Mouse (Mus musculus): ENCODE data around the gene Gm10251.
"Not testable (repeated sequence)": the region's sequence is repeated elsewhere in the genome, so short reads cannot be mapped to it uniquely, and the experiment has no call there.

Gene Gm10251

GRCm38 (mm10) chr14:6684070-6684469 is at the start of gene Gm10251:
Gene Gm10251 (minus strand): TSS chr14:6684170.
- not testable (repeated sequence) for DNase-seq (ENCODE audit: low read depth)

GRCm38 (mm10) chr14:6720151-6720550 is 36.2 kb upstream of the Gm10251 start, which contains the start of gene Gm8050:
Gene Gm8050 (minus strand): TSS chr14:6720251.
- DNase-seq (ENCODE audit: low read depth): not testable (repeated sequence)

- not testable (repeated sequence) for DNase-seq (ENCODE audit: low read depth)
These were observed 61.7 kb downstream of the Gm10251 start, which contains the start of gene Gm3460 for GRCm38 (mm10) chr14:6622318-6622717. Gene Gm3460 (minus strand): TSS chr14:6622418.

- DNase-seq (ENCODE audit: low read depth): not testable (repeated sequence)
These were observed 77.5 kb downstream of the Gm10251 start for GRCm38 (mm10) chr14:6606436-6606835.

- not testable (repeated sequence) for DNase-seq (ENCODE audit: low read depth)
These were observed 79.0 kb downstream of the Gm10251 start for GRCm38 (mm10) chr14:6605004-6605403.

- not testable (repeated sequence) for DNase-seq (ENCODE audit: low read depth)
These were observed 79.4 kb downstream of the Gm10251 start for GRCm38 (mm10) chr14:6604551-6604950.

GRCm38 (mm10) chr14:6590513-6590912 is 93.5 kb downstream of the Gm10251 start, which contains the start of gene Gm3629:
Gene Gm3629 (minus strand): TSS chr14:6590613.
- not testable (repeated sequence) for DNase-seq (ENCODE audit: low read depth)
